Mouse (Mus musculus) heart, postnatal 0 days (tissue): Measurements from ENCODE around the gene Meltf. TPM values are rescaled to one million over a fixed set of nuclear protein-coding genes. Genes with fewer than 3 reads are reported as not detected.

Experiments used
- ATAC-seq: fragments of 200-750 bp; cut with Nextera tagmentation; 2 replicates; pipeline ENCODE4 v1.8.0; 2017; ENCODE audit warnings: low read depth, moderate number of reproducible peaks, moderate library complexity; ENCODE audit not compliant: insufficient read depth
- DNase-seq: peaks from one replicate; pipeline ENCODE4 v3.0.0-alpha.2; 2016; ENCODE audit warnings: low spot score
- H3K27ac ChIP-seq: fragments of 300-500 bp; sonication (generic); 2 replicates; pipeline ENCODE4 v1.5.1; 2014; ENCODE audit warnings: low read depth, mild to moderate bottlenecking
- H3K27me3 ChIP-seq: fragments of 300-500 bp; sonication (generic); 2 replicates; pipeline ENCODE4 v1.6.1; 2014; ENCODE audit warnings: low read length, mixed read lengths; ENCODE audit not compliant: control insufficient read depth, insufficient read depth
- H3K36me3 ChIP-seq: fragments of 300-500 bp; sonication (generic); replicated peaks from 2 replicates; pipeline ENCODE4 v1.6.1; 2014; ENCODE audit warnings: low read length, mixed read lengths; ENCODE audit not compliant: control insufficient read depth, insufficient read depth
- H3K4me1 ChIP-seq: fragments of 300-500 bp; sonication (generic); 2 replicates; pipeline ENCODE4 v1.6.1; 2014; ENCODE audit warnings: antibody characterized with exemption; ENCODE audit not compliant: control insufficient read depth, insufficient read depth
- H3K4me2 ChIP-seq: fragments of 300-500 bp; sonication (generic); 2 replicates; pipeline ENCODE4 v1.6.1; 2014; ENCODE audit warnings: low read depth, mild to moderate bottlenecking, low read length, moderate library complexity
- H3K4me3 ChIP-seq: fragments of 300-500 bp; sonication (generic); 2 replicates; pipeline ENCODE4 v1.5.1; 2014; ENCODE audit warnings: low read depth, low read length
- H3K9ac ChIP-seq: fragments of 300-500 bp; sonication (generic); replicated peaks from 2 replicates; pipeline ENCODE4 v1.6.1; 2014; ENCODE audit warnings: low read depth, low read length, mixed read lengths
- H3K9me3 ChIP-seq: fragments of 300-500 bp; sonication (generic); replicated peaks from 2 replicates; pipeline ENCODE4 v1.6.1; 2016; ENCODE audit warnings: low read length; ENCODE audit not compliant: control insufficient read depth
- CTCF ChIP-seq: IDR thresholded peaks from 2 replicates; pipeline ENCODE4 v1.5.1; 2016; ENCODE audit warnings: antibody characterized with exemption, control low read depth, low read depth
- EP300 ChIP-seq: IDR thresholded peaks from 2 replicates; pipeline ENCODE4 v1.6.1; 2016; ENCODE audit warnings: antibody characterized with exemption, low read depth
- WGBS: fragments of 180-500 bp; shearing (Covaris S2); extraction: QIAGEN DNeasy Blood & Tissue Kit; methylation state at CpG from one replicate; pipeline ENCODE4 v1.1.7; 2014; 5-methylcytosine and 5-hydroxymethylcytosine counted together
- polyA plus RNA-seq: library from polyadenylated mRNA; unstranded; fragments of >200 nt; fragmentation: Nextera tagmentation; extraction: Ambion mirVana; gene quantifications from 2 replicates; pipeline ENCODE4 v1.2.1, GENCODE M21; 2015
- total RNA-seq: library from RNA; depleted of rRNA; stranded (reverse); fragments of >200 nt; gene quantifications from 2 replicates; pipeline ENCODE4 v1.2.3, GENCODE M21; 2014; ENCODE audit warnings: low replicate concordance; rRNA removed

Meltf gene
- total RNA-seq (0.04 TPM in 1 of 2 replicates, not detected in the other), polyA plus RNA-seq (not detected in 2 replicates)

DNA sequence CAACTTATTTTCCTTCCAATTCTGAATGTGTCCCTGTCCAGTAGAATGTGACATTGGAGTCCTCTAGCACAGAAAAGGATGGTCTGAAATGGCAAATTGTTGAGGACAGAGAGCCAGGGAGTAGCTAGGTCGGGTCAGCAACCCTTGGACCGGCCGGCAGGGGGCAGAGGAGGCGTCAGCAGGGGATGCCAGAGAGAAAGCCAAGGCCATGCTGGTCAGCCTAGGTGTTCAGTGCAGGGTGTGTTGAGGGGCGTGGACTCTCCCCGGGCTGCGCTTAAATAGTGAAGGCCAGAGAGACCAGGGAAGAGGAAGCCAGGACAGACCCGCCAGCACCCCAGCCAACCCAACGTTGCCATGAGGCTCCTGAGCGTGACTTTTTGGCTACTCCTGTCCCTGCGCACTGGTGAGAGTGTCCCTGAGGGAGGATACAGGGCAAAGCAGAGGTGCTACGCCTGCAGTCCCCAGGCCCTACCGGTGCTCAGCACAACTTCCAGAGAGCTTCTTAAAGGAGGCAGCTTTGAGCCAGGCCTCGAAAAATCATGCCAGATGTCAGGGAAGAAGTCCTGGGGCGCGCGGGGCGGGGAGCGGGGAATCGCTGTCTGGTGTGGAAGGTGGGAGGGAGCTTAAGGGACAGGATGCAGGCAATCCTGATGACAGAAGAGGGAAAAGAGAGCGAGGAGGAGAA lies at the start of gene Meltf:
Gene Meltf, plus strand, starts transcription at position 238 of the 685 bp plus-strand sequence.
- no peak within 1 kb of the TSS for H3K27ac ChIP-seq
- no peak within 1 kb of the TSS for H3K9ac ChIP-seq
- H3K9me3 ChIP-seq, result no peaks in the 10 kb centered on the region
- H3K4me3 ChIP-seq, result no peak within 1 kb of the TSS
- ATAC-seq, result peak; percentile 85
- peaks cover 7% of the 10 kb centered on the region; the same call in 1 of the 2 replicates for H3K36me3 ChIP-seq
- WGBS, result 30% methylated on average over 21 of the region's 21 CpGs
- H3K4me2 ChIP-seq, result no peak within 1 kb of the TSS
- DNase-seq, result peak; percentile 45
- TF ChIP-seq CTCF (peak; percentile 86), EP300 (no peak)
- H3K4me1 ChIP-seq, result no peaks in the 10 kb centered on the region
- no peaks in the 10 kb centered on the region for H3K27me3 ChIP-seq

DNA sequence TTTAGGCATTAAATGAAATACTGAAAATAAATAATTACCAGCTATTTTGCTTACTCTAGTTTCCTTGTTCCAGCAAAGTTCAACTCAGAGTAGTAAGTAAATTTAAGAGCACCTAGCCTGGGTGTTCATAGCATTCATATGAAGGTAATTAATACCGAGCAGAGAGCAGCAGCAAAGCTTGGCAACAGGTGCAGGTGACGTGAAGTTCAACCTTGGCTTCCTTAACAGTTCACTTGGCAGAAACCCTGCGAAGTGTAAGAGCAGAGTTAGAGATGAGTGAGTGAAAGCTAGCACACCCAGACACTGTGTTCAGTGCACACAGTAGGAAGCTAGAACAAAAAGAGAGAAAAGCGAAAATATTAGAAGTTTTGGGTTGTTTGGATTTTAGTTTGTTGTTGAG lies 47.9 kb upstream of the Meltf start:
- ATAC-seq (no peak), DNase-seq (no peak)
- Histone ChIP-seq H3K4me1 (peaks cover 5% of the 10 kb centered on the region; the same call in 1 of the 2 replicates), H3K4me3 (no peak overlapping the region), H3K27me3 (no peaks in the 10 kb centered on the region), H3K9ac (no peak overlapping the region), H3K27ac (no peak overlapping the region), H3K36me3 (peaks cover 19% of the 10 kb centered on the region), H3K9me3 (no peaks in the 10 kb centered on the region), H3K4me2 (no peak overlapping the region)
- WGBS, result 85% methylated on average over 4 of the region's 4 CpGs
- TF ChIP-seq EP300, result no peak
- no peak for TF ChIP-seq CTCF

DNA sequence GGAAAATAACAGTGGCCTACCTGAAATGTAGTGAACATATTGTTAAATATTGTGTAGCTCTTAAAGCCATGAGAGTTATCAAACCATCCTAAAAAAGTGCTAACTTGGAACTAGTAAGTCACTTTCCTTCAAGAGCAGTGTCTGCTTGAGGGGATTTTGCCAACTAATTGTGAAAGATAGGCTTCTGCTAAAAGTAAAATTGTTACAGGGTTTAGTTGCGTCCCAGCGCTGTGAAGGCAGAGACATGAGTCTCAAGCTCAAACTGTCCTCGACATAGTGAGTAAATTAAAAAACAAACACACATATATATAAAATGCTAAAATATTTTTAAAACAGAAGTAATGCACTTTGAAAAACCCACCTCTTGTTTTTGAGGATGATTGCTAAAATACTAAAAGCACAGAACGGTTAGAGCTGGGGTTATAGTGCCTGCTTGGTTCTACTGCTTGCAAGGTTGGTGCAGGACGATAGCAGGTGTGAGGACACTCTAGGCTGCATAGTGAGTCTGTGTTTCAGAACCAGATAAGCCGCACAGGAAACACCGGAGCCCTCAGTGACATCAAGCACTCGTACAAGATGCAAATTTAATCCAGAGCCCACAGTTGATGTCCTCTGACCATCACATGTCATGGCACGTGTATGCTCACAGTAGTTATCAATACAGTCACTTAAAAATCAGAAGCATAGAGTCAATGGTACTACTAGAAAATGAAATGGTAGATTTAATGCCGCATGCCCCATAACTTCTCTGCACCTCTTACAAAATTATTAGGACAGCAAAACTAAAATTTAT lies 45.8 kb upstream of the Meltf start:
- Histone ChIP-seq H3K4me3 (no peak overlapping the region), H3K27ac (peak overlapping the region; percentile 72; the same call in 1 of the 2 replicates), H3K27me3 (no peaks in the 10 kb centered on the region), H3K9ac (no peak overlapping the region), H3K36me3 (peaks cover 26% of the 10 kb centered on the region), H3K4me2 (no peak overlapping the region), H3K9me3 (no peaks in the 10 kb centered on the region), H3K4me1 (peaks cover 5% of the 10 kb centered on the region; the same call in 1 of the 2 replicates)
- no peak for DNase-seq
- TF ChIP-seq CTCF (no peak), EP300 (no peak)
- WGBS, result 74% methylated on average over 10 of the region's 10 CpGs
- no peak for ATAC-seq

- peak overlapping the region; percentile 72 for H3K27ac ChIP-seq
- no peaks in the 10 kb centered on the region for H3K9me3 ChIP-seq
- H3K4me2 ChIP-seq, result no peak overlapping the region
- peaks cover 5% of the 10 kb centered on the region; the same call in 1 of the 2 replicates for H3K4me1 ChIP-seq
- H3K9ac ChIP-seq, result no peak overlapping the region
- no peaks in the 10 kb centered on the region for H3K27me3 ChIP-seq
- peak; percentile 70 for DNase-seq
- no peak overlapping the region for H3K4me3 ChIP-seq
- WGBS, result 52% methylated on average over 7 of the region's 7 CpGs
- peaks cover 37% of the 10 kb centered on the region for H3K36me3 ChIP-seq
- no peak for TF ChIP-seq CTCF
- no peak for TF ChIP-seq EP300
- ATAC-seq, result peak; percentile 71
Measured at GRCm38 (mm10) chr16:31834011-31834584, 44.5 kb upstream of the Meltf start.

DNA sequence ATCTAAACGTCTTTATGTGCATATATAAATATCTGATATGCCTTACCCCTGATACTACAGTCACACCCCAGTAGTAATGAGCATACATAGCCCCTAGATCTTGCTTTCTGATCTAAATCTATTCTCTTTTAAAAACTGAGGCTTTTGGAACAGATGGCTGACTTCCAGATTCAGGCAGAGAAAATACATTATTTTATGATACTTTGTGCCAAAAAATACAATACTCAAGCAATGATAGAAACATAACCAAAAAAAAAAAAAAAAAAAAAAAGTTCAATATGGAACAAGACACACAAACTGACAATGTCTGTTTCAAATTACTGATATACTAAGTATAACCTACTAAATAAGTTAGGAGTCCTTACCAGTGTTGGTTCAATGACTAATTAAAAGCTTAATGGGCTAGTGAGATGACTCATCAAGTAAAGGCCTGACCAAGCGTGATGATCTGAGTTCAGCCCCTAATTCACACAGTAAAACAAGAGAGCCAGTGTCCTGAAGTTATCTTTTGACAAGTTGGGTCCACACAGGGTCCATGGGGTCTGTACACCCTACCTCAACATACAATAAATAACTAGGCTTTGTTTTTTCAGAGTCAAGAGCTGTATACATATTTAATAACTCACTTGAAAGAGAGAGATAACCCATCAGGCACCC lies 43.8 kb upstream of the Meltf start:
- Histone ChIP-seq H3K4me1 (peaks cover 5% of the 10 kb centered on the region; the same call in 1 of the 2 replicates), H3K36me3 (peaks cover 36% of the 10 kb centered on the region), H3K4me2 (no peak overlapping the region), H3K27me3 (no peaks in the 10 kb centered on the region), H3K9ac (no peak overlapping the region), H3K4me3 (no peak overlapping the region), H3K27ac (peak overlapping the region; percentile 72), H3K9me3 (no peaks in the 10 kb centered on the region)
- WGBS, result 66% methylated on average over 2 of the region's 2 CpGs
- TF ChIP-seq CTCF, result no peak
- TF ChIP-seq EP300, result no peak
- ATAC-seq, result no peak
- no peak for DNase-seq
